Mouse (Mus musculus) neural tube, embryonic 13.5 days (tissue): ENCODE results near the gene Hexdc. TPM values are rescaled to one million over a fixed set of nuclear protein-coding genes. Genes with fewer than 3 reads are reported as not detected.

Experiments
- polyA plus RNA-seq: library from polyadenylated mRNA; unstranded; fragments of >200 nt; fragmentation: Nextera tagmentation; extraction: Ambion mirVana; gene quantifications from 2 replicates; pipeline ENCODE4 v1.2.1, GENCODE M21; 2015

Hexdc gene
- polyA plus RNA-seq, 1 experiment from 2014 or later, result 17.8 TPM

Other genes starting within 250 kb of the Hexdc start
- 135 and 138 TPM in 2 replicates for gene Csnk1d, start 213.1 kb upstream of the Hexdc start, polyA plus RNA-seq
- 0.20 TPM in 1 of 2 replicates, not detected in the other for gene Cd7, start 165.0 kb upstream of the Hexdc start, polyA plus RNA-seq
- not detected in 2 replicates for gene Sectm1b, start 140.9 kb upstream of the Hexdc start, polyA plus RNA-seq
- gene Sectm1a, start 123.2 kb upstream of the Hexdc start, polyA plus RNA-seq, result not detected in 2 replicates
- gene Tex19.2, start 85.8 kb upstream of the Hexdc start, polyA plus RNA-seq, result not detected in 2 replicates
- gene Tex19.1, start 58.3 kb upstream of the Hexdc start, polyA plus RNA-seq, result not detected in 2 replicates
- gene Uts2r, start 44.2 kb upstream of the Hexdc start, polyA plus RNA-seq, result 0.47 and 0.56 TPM in 2 replicates
- gene Ogfod3, start 278 bp downstream of the Hexdc start, polyA plus RNA-seq, result 26.3 and 28.8 TPM in 2 replicates
- 36.9 and 40.4 TPM in 2 replicates for gene Cybc1, start 24.9 kb downstream of the Hexdc start, polyA plus RNA-seq
- 104 and 112 TPM in 2 replicates for gene Narf, start 32.8 kb downstream of the Hexdc start, polyA plus RNA-seq
- 10.5 and 10.9 TPM in 2 replicates for gene Foxk2, start 55.6 kb downstream of the Hexdc start, polyA plus RNA-seq
- 83.2 and 89.9 TPM in 2 replicates for gene Wdr45b, start 150.0 kb downstream of the Hexdc start, polyA plus RNA-seq
- 10.1 and 11.1 TPM in 2 replicates for gene Rab40b, start 183.8 kb downstream of the Hexdc start, polyA plus RNA-seq
- 11.8 and 12.2 TPM in 2 replicates for gene Fn3krp, start 217.0 kb downstream of the Hexdc start, polyA plus RNA-seq
- gene Fn3k, start 230.5 kb downstream of the Hexdc start, polyA plus RNA-seq, result 5.1 and 6.1 TPM in 2 replicates
- 56.3 and 58.4 TPM in 2 replicates for gene Tbcd, start 247.5 kb downstream of the Hexdc start, polyA plus RNA-seq